Mouse (Mus musculus): Measurements from ENCODE around the gene Atp13a4.

GRCm38 (mm10) chr16:29456851-29457250, 87.8 kb downstream of the Atp13a4 start:
- TF ChIP-seq POLR2A (IDR thresholded peaks at IDR 0.05; ENCODE audit: low read depth, low read length): no peak
- no peak for TF ChIP-seq CTCF (conservative IDR thresholded peaks at IDR 0.05; ENCODE audit: insufficient read depth, insufficient read length, low read depth, low read length)
